Mouse (Mus musculus): Measurements from ENCODE around the gene Map6. TPM values are rescaled to one million over a fixed set of nuclear protein-coding genes. Genes with fewer than 3 reads are reported as not detected.
A peak's percentile ranks its signal among the peaks of the same experiment; 100 is the strongest.

The Map6 gene
- total RNA-seq (2021), result 1 to 10 TPM; 2.9 to 3.3 TPM

DNA sequence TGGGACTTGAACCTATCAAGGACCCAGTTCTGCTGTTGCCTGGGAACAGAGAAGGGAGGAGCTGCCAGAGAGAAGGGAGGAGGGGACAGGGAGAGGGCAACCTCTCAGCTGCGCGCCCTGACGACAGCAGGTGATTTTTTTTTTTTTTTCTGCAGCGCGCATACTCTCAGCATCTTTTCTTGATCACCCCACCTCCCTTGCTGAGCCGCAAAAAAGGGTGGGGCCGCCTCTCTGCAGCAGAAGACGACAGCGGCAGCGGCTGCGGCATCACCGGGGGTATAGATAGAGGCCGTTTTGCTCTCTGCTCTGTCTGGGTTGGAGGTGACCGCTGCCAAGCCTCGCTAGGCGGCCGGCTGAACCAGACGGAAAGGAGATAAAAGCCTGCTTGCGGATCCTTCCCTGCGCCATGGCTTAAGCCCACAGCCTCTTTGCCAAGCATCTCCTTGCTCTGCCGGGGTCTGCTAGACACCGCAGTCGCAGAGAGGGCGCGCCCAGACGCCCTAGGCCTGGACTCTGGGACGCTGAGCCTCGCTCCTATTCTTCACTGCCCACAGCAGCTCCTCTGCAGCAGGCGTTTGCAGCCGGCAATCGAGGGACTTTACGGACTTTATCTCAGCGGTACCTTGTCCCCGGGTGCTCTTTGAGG lies at the start of gene Map6:
TSS of gene Map6 (plus strand) at position 197 of the 646 bp plus-strand sequence.
- DNase-seq, result no peak
- intact Hi-C loops (cut with DNase I), result no loop called here

- no peak for DNase-seq
- intact Hi-C loops (cut with DNase I), result no loop called here
Observed at GRCm38 (mm10) chr7:99224225-99224624, 43.0 kb upstream of the Map6 start.

DNA sequence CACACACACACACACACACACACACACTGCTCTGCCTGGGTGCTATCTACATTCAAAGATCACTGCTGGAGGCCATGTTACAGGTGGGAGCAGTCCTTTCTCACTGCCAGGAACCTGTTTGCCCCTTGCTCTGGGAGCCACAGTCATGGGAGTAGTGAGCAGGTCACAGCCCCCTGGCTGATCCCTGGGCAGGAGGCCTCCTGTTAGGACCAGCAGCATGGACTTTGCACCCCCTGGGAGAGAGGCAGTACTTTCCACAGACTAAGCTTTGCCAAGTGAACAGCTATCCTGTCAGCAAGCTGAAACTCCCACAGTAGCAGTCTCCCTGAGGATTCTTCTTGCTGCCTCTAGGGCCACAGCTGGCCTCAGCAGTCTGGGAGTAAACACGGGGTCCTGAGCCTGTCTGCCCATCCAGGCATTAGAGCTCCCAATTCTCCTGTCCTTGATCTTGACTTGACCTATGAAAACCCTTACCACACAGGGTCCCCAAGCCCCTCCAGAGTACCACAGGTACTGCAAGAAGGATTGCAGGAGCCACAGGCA lies 42.5 kb upstream of the Map6 start:
- no peak for DNase-seq
- intact Hi-C loops (cut with DNase I), result no loop called here

DNA sequence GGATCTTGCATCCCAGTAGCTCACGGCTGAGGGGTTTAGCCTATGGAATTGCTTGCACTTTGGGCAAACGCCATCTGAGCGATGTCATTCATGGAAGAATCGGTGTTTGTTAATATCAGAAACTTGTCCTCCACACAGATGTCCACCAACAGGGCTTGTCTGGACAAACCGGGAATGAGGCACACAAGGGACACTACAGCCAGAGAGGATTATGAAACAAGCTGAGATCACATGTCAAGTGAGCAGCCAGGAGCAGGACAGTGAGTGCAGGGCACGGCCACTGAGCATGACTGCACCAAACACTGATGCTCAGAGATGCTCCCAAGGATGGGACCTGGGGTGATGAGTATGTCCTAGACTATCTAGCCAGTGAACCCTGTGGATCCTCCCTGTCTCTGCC lies 41.8 kb upstream of the Map6 start:
- intact Hi-C loops (cut with DNase I), result no loop called here
- no peak for DNase-seq

DNA sequence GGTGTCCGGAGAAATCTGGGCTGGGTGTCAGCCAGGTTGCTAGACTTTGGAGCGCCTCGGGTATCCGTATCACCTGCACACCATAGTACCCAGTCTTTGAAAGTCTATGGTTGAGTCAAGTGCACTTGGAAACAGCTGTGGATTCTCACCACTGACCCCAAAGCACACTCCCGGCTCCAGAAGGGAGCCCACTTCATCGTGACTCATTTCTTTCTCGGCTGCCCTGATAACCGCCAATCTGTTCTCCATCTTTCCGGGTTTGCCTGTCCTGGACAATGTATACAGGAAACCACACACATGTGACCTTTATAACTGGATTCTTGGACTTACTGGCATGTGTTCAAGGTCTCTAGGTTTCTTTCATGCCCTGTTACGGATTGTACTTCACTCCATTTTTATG lies 40.6 kb upstream of the Map6 start:
- no peak for DNase-seq
- intact Hi-C loops (cut with DNase I), result no loop called here

DNA sequence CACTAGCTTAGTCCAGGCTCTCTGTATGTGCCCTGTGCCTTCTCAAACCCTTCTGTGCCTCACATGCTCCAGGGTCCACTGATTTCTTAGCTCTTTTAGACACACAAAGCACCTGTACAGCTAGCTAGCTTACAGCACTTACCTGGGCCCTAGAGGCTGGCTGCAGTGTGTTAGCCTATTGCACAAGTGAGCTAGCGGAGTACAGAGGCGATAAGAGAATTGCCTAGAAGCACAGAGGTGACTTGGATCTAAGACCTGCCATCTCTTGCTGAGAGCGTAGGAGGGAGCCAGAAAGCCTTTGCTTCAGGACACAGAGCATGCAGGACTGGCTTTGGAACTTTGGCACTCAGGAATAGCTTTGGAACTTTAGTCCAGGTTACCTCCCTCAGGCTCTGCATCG lies 40.0 kb upstream of the Map6 start:
- no peak for DNase-seq
- intact Hi-C loops (cut with DNase I), result no loop called here

- intact Hi-C loops (cut with DNase I), result no loop called here
Observed at GRCm38 (mm10) chr7:99228825-99229224, 38.4 kb upstream of the Map6 start.

DNA sequence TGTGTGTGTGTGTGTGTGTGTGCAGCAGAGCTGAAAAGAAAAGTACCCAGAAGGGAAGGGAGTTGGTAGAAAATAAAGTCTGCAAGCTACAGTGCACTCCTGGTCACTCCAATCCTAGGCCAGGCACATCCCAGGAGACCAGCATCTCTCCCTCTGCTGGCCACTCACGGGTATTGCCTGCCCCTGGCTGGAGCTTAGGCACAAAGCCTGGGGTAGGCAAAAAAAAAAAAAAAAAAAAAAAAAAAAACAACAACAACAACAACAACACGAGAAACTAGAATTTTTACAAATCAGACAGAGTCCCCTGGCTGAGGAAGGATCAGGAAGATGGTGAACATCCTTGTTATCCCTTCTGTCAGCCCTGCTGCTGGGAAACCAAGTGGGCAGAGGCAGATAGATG lies 37.8 kb upstream of the Map6 start:
- DNase-seq, result peak in 1 of 2 experiments; percentile 39
- intact Hi-C loops (cut with DNase I), result no loop called here

More at GRCm38 (mm10) chr7:99228825-99229224, 38.4 kb upstream of the Map6 start:
- DNase-seq, result no peak

- DNase-seq, result no peak
- intact Hi-C loops (cut with DNase I), result loop anchor here (5.0 kb wide), 1 partner anchor 123 kb away; no protein-coding TSS in a partner anchor
Observed at GRCm38 (mm10) chr7:99230061-99230747, 37.0 kb upstream of the Map6 start.

DNA sequence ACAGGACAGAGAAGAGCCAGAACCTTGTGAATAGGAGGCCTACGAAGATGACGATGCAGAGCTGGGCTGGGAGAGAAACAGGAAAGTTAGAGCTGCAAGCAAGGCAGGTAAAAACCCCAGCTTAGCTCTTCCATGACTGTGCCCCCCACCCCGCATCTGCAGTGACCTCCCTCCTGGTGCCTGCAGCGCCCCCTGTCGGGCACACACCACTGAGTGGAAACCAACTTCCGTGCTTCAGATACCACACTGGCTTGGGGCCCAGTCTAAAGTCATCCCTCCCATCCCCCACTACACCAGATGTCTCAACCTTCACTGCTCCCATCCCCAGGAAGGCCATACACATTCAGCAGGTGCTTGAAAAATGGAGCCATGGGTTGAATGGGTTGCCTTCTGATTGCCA lies 34.7 kb upstream of the Map6 start:
- DNase-seq, result no peak

DNA sequence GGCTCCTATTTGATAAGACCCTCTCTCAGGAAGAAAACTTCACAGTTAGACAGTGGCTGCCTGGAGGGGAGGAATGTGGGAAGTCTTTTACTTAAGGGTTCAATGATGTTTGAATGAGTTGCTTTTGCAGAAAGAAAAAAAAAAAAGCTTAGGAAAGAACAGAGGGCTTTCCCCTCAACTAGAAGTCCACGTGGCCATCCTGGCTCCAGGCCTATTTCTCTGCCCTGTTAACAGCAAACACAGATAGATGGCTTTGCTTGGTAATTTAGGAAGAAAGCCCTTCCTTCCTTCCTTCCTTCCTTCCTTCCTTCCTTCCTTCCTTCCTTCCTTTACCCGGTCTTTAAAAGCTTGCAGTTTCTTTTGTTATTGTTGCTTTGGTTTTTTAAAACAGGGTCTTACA lies 32.3 kb upstream of the Map6 start:
- intact Hi-C loops (cut with DNase I), result loop anchor here (5.0 kb wide), 1 partner anchor 128 kb away; no protein-coding TSS in a partner anchor
- no peak for DNase-seq

More for the DNA sequence above, 34.7 kb upstream of the Map6 start:
- intact Hi-C loops (cut with DNase I), result loop anchor here (5.0 kb wide), 1 partner anchor 125 kb away; no protein-coding TSS in a partner anchor

GRCm38 (mm10) chr7:99235657-99236056 lies 31.6 kb upstream of the Map6 start:
- no peak for DNase-seq
- intact Hi-C loops (cut with DNase I), result no loop called here

GRCm38 (mm10) chr7:99236888-99237660 lies 30.2 kb upstream of the Map6 start:
- no peak for DNase-seq
- intact Hi-C loops (cut with DNase I), result no loop called here

DNA sequence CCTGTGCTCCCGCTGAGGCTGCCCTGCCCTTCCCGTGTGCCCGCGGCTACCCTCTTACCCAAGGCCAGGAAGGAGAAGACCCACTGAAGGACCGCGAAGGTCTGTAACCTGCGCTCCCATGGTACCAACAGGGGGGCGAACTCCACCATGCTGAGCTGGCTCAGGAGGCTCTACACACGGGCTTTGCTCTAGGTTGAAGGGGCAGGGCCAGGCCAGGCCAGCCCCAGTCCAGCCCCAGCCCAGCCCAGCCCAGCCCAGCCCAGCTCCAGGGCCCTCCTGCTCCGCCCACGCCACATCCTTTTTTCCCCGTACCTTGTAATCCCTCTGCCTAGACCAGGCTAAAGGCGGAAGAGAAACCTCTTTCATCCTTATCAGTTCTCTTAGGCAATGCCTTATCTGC lies 28.8 kb upstream of the Map6 start, which contains the start of gene Mogat2:
TSS of gene Mogat2 (minus strand) at position 203 of the 400 bp plus-strand sequence.
- intact Hi-C loops (cut with DNase I), result no loop called here
- DNase-seq, result no peak

DNA sequence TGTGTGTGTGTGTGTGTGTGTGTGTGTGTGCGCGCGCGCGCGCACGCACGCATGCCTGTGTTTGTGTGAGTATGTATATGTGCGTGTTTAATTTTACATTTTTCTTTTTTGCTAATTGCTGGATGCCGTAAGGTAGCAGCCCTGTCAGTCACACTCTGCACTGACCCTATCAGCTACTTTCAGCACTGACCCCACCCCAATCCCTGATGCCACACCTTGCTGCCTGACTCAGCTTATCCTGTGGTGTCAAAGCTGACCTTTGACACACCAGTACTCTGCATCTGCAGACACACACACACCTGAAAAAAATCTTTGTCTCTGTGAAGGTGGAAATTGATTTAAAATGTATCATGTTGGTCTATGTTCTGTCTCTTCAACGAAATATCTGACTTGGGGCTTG lies 25.1 kb upstream of the Map6 start:
- DNase-seq, result no peak
- intact Hi-C loops (cut with DNase I), result no loop called here

DNA sequence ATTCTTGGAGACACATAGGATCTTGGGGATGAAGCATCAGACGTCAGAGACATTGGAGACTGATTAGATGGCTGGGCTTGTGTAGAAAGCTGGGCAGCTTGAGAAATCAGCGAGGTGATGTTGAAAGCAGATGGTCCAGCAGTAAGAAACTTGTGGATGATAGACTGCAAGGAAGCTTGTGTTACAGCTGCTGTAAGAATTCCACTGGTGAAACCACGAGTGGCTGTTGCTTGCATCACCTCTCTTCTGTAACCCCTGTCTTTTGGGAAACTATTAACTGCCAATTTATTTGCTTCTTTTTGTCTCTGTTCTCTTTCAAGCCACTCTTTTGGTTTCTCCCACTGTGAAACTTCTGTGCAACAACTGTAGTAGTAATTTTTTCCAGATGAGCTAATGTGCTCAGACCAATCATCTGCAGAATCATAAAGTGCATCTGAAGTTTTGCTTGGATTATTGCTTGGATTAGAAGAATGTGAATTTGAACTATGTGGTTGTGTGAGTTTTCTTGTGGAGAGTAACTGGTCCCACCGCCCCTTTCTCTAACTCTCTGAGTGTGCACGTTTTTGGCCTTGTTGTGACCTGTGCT lies 19.0 kb upstream of the Map6 start:
- intact Hi-C loops (cut with DNase I), result loop anchor here (5.0 kb wide), 2 partner anchors 141 to 204 kb away; no protein-coding TSS in a partner anchor
- no peak for DNase-seq

GRCm38 (mm10) chr7:99248906-99249581 lies 18.2 kb upstream of the Map6 start:
- DNase-seq, result no peak
- intact Hi-C loops (cut with DNase I), result loop anchor here (5.0 kb wide), 2 partner anchors 142 to 203 kb away; no protein-coding TSS in a partner anchor

DNA sequence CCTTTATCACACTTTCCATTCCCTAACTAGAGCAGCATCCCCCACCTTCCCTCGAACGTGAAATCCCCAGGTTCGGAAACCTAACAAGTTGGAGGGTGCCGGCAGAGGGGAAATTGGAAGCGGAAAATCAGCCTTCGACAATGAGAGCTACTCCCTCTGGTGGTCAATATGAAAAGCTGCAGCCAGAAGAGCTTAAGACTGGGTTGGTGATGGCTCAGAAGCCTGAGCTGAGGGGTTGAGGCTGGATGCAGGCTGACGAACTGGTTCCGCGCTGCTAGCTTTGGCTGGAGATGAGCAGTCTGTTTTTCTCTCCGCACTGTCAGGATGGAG lies 17.7 kb upstream of the Map6 start:
- intact Hi-C loops (cut with DNase I), result loop anchor here (5.0 kb wide), 2 partner anchors 142 to 203 kb away; no protein-coding TSS in a partner anchor
- DNase-seq, result peak; percentile 37 to 55

- DNase-seq, result no peak
- intact Hi-C loops (cut with DNase I), result no loop called here
Observed at GRCm38 (mm10) chr7:99250386-99250785, 16.9 kb upstream of the Map6 start.

DNA sequence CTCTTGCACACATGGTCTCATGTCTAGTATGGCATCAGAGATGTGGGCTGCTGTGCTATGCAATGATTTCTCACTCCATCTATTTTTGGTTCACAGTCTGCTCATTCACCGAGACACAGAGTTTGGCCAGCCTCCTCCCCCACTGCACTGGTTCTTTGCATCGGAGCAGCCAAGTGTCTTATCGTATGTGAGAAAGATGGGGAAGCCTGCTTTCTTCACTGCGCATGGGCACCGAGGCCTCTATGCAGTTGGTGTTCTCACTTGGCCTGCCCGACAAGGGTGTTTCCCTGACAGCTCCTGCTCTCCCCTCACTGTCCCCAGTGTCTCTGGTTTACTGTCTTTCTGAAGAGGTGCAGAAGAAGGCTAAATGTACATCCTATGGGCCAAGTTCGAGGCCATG lies 12.2 kb upstream of the Map6 start:
- no peak for DNase-seq
- intact Hi-C loops (cut with DNase I), result no loop called here

Data from heart, postnatal 36 days (tissue).